Mouse (Mus musculus) heart, postnatal 25 days (tissue): ENCODE data around the gene Syt13. TPM values are rescaled to one million over a fixed set of nuclear protein-coding genes. Genes with fewer than 3 reads are reported as not detected.

Source experiments
- DNase-seq: peaks from one replicate; pipeline ENCODE4 v3.0.0; 2022; ENCODE audit warnings: low spot score
- intact Hi-C: fragments of 180-260 bp; cut with DNase I; formaldehyde crosslinking; loops from one replicate; pipeline ENCODE4 v1.15.1; 2025
- total RNA-seq, 2 experiments: library from RNA; stranded (reverse); gene quantifications; 2 replicates each; pipeline ENCODE4 v1.2.3; 2021

Syt13 gene
- total RNA-seq, 2 experiments from 2014 or later = 0.18 to 0.25 TPM

- intact Hi-C loops = no loop called here
- DNase-seq = no peak
Measured at GRCm38 (mm10) chr2:92953450-92953849, 38.6 kb downstream of the Syt13 start.

- intact Hi-C loops = loop anchor here (2.0 kb wide), 1 partner anchor 50 kb away; no protein-coding TSS in a partner anchor
- no peak for DNase-seq
Measured at GRCm38 (mm10) chr2:92954404-92955114, 39.7 kb downstream of the Syt13 start.

- intact Hi-C loops = no loop called here
- no peak for DNase-seq
Measured at GRCm38 (mm10) chr2:92956943-92957342, 42.0 kb downstream of the Syt13 start.

GRCm38 (mm10) chr2:92958640-92959039, 43.7 kb downstream of the Syt13 start:
- intact Hi-C loops = no loop called here
- no peak for DNase-seq

GRCm38 (mm10) chr2:92964345-92964744, 49.4 kb downstream of the Syt13 start:
- intact Hi-C loops = no loop called here

GRCm38 (mm10) chr2:92966257-92966656, 51.4 kb downstream of the Syt13 start:
- DNase-seq = no peak
- intact Hi-C loops = no loop called here

More at GRCm38 (mm10) chr2:92964345-92964744, 49.4 kb downstream of the Syt13 start:
- DNase-seq = no peak

- intact Hi-C loops = no loop called here
- no peak for DNase-seq
Measured at GRCm38 (mm10) chr2:92967032-92967838, 52.3 kb downstream of the Syt13 start.

GRCm38 (mm10) chr2:92967839-92968166, 52.9 kb downstream of the Syt13 start:
- intact Hi-C loops = no loop called here
- no peak for DNase-seq

GRCm38 (mm10) chr2:92971069-92971468, 56.2 kb downstream of the Syt13 start:
- DNase-seq = no peak
- intact Hi-C loops = no loop called here

- no peak for DNase-seq
- intact Hi-C loops = no loop called here
Measured at GRCm38 (mm10) chr2:92971536-92971935, 56.6 kb downstream of the Syt13 start.

- no peak for DNase-seq
- intact Hi-C loops = no loop called here
Measured at GRCm38 (mm10) chr2:92972071-92972470, 57.2 kb downstream of the Syt13 start.

- intact Hi-C loops = no loop called here
- DNase-seq = no peak
Measured at GRCm38 (mm10) chr2:92973646-92974045, 58.7 kb downstream of the Syt13 start.

- no peak for DNase-seq
- intact Hi-C loops = no loop called here
Measured at GRCm38 (mm10) chr2:92975031-92975790, 60.3 kb downstream of the Syt13 start.

GRCm38 (mm10) chr2:92980165-92980564, 65.3 kb downstream of the Syt13 start:
- intact Hi-C loops = no loop called here
- DNase-seq = no peak

GRCm38 (mm10) chr2:92982591-92983272, 67.8 kb downstream of the Syt13 start:
- intact Hi-C loops = no loop called here
- DNase-seq = no peak

GRCm38 (mm10) chr2:92983273-92983620, 68.3 kb downstream of the Syt13 start:
- no peak for DNase-seq
- intact Hi-C loops = no loop called here

GRCm38 (mm10) chr2:92984321-92985108, 69.6 kb downstream of the Syt13 start:
- DNase-seq = no peak
- intact Hi-C loops = loop anchor here (5.0 kb wide), 2 partner anchors 58 to 213 kb away; no protein-coding TSS in a partner anchor

GRCm38 (mm10) chr2:92985171-92985570, 70.3 kb downstream of the Syt13 start:
- intact Hi-C loops = loop anchor here (5.0 kb wide), 2 partner anchors 57 to 212 kb away; no protein-coding TSS in a partner anchor

GRCm38 (mm10) chr2:92985600-92985999, 70.7 kb downstream of the Syt13 start:
- intact Hi-C loops = loop anchor here (5.0 kb wide), 2 partner anchors 57 to 212 kb away; no protein-coding TSS in a partner anchor

More at GRCm38 (mm10) chr2:92985171-92985570, 70.3 kb downstream of the Syt13 start:
- no peak for DNase-seq

More at GRCm38 (mm10) chr2:92985600-92985999, 70.7 kb downstream of the Syt13 start:
- DNase-seq = no peak
